Mouse (Mus musculus) MN1 (cell line): ENCODE measurements around the gene Ufsp2.

Experiments used
- DNase-seq: peaks from one replicate; pipeline ENCODE4 v3.0.0-alpha.2; 2016; ENCODE audit warnings: low spot score

The Ufsp2 gene

GRCm38 (mm10) chr8:45975126-45975836, at the start of gene Ufsp2, which contains the start of gene 1700029J07Rik:
Gene Ufsp2, plus strand, starts transcription at chr8:45975528.
Gene 1700029J07Rik, minus strand, starts transcription at chr8:45975252.
- peak; percentile 99 for DNase-seq

- peak; percentile 96 for DNase-seq
Measured at GRCm38 (mm10) chr8:45934582-45935014, 40.7 kb upstream of the Ufsp2 start, which contains the start of gene Ccdc110. Gene Ccdc110, plus strand, starts transcription at chr8:45934619.

GRCm38 (mm10) chr8:45936986-45937385, 38.3 kb upstream of the Ufsp2 start:
- DNase-seq, result no peak

GRCm38 (mm10) chr8:45946283-45946682, 29.0 kb upstream of the Ufsp2 start:
- no peak for DNase-seq

GRCm38 (mm10) chr8:45950622-45951021, 24.7 kb upstream of the Ufsp2 start:
- DNase-seq, result no peak

- no peak for DNase-seq
Measured at GRCm38 (mm10) chr8:45970894-45971293, 4.4 kb upstream of the Ufsp2 start.

GRCm38 (mm10) chr8:45973988-45974505, 1.3 kb upstream of the Ufsp2 start:
- DNase-seq, result peak; percentile 65

GRCm38 (mm10) chr8:45975837-45976468, 625 bp downstream of the Ufsp2 start:
- DNase-seq, result no peak

- no peak for DNase-seq
Measured at GRCm38 (mm10) chr8:45986665-45987064, 11.3 kb downstream of the Ufsp2 start.

GRCm38 (mm10) chr8:45988189-45988588, 12.9 kb downstream of the Ufsp2 start:
- DNase-seq, result no peak

GRCm38 (mm10) chr8:45990631-45991310, 15.4 kb downstream of the Ufsp2 start:
- DNase-seq, result no peak

GRCm38 (mm10) chr8:45994111-45994510, 18.8 kb downstream of the Ufsp2 start:
- DNase-seq, result no peak

GRCm38 (mm10) chr8:45995576-45995975, 20.2 kb downstream of the Ufsp2 start:
- DNase-seq, result no peak

GRCm38 (mm10) chr8:45998228-45998627, 22.9 kb downstream of the Ufsp2 start:
- no peak for DNase-seq

- no peak for DNase-seq
Measured at GRCm38 (mm10) chr8:45999138-45999783, 23.9 kb downstream of the Ufsp2 start, which contains the start of gene Lrp2bp. Gene Lrp2bp, plus strand, starts transcription at chr8:45999303.

- DNase-seq, result peak; percentile 99
Measured at GRCm38 (mm10) chr8:45999784-46000705, 24.7 kb downstream of the Ufsp2 start.

GRCm38 (mm10) chr8:46005596-46005995, 30.3 kb downstream of the Ufsp2 start, which contains the start of gene Ankrd37:
Gene Ankrd37, minus strand, starts transcription at chr8:46005707.
- DNase-seq, result no peak

- DNase-seq, result no peak
Measured at GRCm38 (mm10) chr8:46007050-46007672, 31.8 kb downstream of the Ufsp2 start.

- DNase-seq, result no peak
Measured at GRCm38 (mm10) chr8:46010306-46010705, 35.0 kb downstream of the Ufsp2 start.
